Mouse (Mus musculus) MEL (cell line): ENCODE measurements at regions not wholly inside any gene's neighbourhood (a gene's known extent, or its start where the extent isn't known, plus 50 kb on each side); places are given as distances from the start of the nearest gene placed in this dataset.

Experiments used
- DNase-seq: peaks from one replicate; pipeline ENCODE4 v3.0.0; 2011; ENCODE audit warnings: low read depth, low spot score
- H3K27ac ChIP-seq: 2 replicates; pipeline ENCODE4 v1.5.1; 2012; ENCODE audit warnings: low read depth, mild to moderate bottlenecking, control low read depth, low read length, moderate library complexity; ENCODE audit not compliant: control insufficient read depth
- H3K27me3 ChIP-seq, 2 experiments: fragments of 150-350 bp in 1 of 2; sonication (generic) in 1 of 2; 2 replicates each; pipeline ENCODE4 v1.6.1; 2012; ENCODE audit warnings: low read length in 2 of 2, mild to moderate bottlenecking in 2 of 2, improper control_type of control experiment in 1 of 2, moderate library complexity in 1 of 2; ENCODE audit not compliant: insufficient read depth in 2 of 2, control insufficient read depth in 1 of 2
- H3K36me3 ChIP-seq, 2 experiments: 2 replicates each; pipeline ENCODE4 v1.6.1; 2012 to 2014; ENCODE audit warnings: low read length in 2 of 2, improper control_type of control experiment in 1 of 2, inconsistent platforms in 1 of 2, mild to moderate bottlenecking in 1 of 2; ENCODE audit not compliant: insufficient read depth in 2 of 2, control insufficient read depth in 1 of 2
- H3K4me1 ChIP-seq, 2 experiments: fragments of 150-350 bp in 1 of 2; sonication (generic) in 1 of 2; 2 replicates each; pipeline ENCODE4 v1.6.1; 2012; ENCODE audit warnings: low read length in 2 of 2, improper control_type of control experiment in 1 of 2, mild to moderate bottlenecking in 1 of 2; ENCODE audit not compliant: insufficient read depth in 2 of 2, control insufficient read depth in 1 of 2
- H3K4me3 ChIP-seq, 2 experiments: fragments of 150-350 bp in 1 of 2; sonication (generic) in 1 of 2; 2 replicates each; pipeline ENCODE4 v1.5.1; 2012; ENCODE audit warnings: low read depth in 2 of 2, low read length in 2 of 2, mild to moderate bottlenecking in 2 of 2, moderate library complexity in 2 of 2, control low read depth in 1 of 2, improper control_type of control experiment in 1 of 2; ENCODE audit not compliant: control insufficient read depth in 1 of 2, insufficient read depth in 1 of 2
- H3K79me2 ChIP-seq: 2 replicates; pipeline ENCODE4 v1.6.1; 2012; ENCODE audit warnings: mild to moderate bottlenecking, low read length, moderate library complexity; ENCODE audit not compliant: control insufficient read depth, poor library complexity, insufficient read depth
- H3K9ac ChIP-seq: 2 replicates; pipeline ENCODE4 v1.6.1; 2012; ENCODE audit warnings: low read depth, mild to moderate bottlenecking, control low read depth, low read length, moderate library complexity; ENCODE audit not compliant: control insufficient read depth, poor library complexity, severe bottlenecking
- H3K9me3 ChIP-seq: fragments of 150-350 bp; sonication (generic); replicated peaks from 2 replicates; pipeline ENCODE4 v1.6.1; 2012; ENCODE audit warnings: mild to moderate bottlenecking, low read length, improper control_type of control experiment, moderate library complexity; ENCODE audit not compliant: insufficient read depth
- EP300 ChIP-seq, 2 experiments: IDR thresholded peaks; 2 replicates each; pipeline ENCODE4 v1.6.1; 2011; ENCODE audit warnings: improper control_type of control experiment in 2 of 2, low read length in 2 of 2, low read depth in 1 of 2, mild to moderate bottlenecking in 1 of 2
- ETS1 ChIP-seq: IDR thresholded peaks from 2 replicates; pipeline ENCODE4 v1.6.1; 2012; ENCODE audit warnings: low read depth, mild to moderate bottlenecking, inconsistent platforms, low read length, improper control_type of control experiment, moderate library complexity
- GABPA ChIP-seq: IDR thresholded peaks from 2 replicates; pipeline ENCODE4 v1.6.1; 2012; ENCODE audit warnings: low read depth, mild to moderate bottlenecking, inconsistent platforms, low read length, improper control_type of control experiment, moderate library complexity
- JUND ChIP-seq: IDR thresholded peaks from 2 replicates; pipeline ENCODE4 v1.6.1; 2011; ENCODE audit warnings: low read depth, mild to moderate bottlenecking, improper control_type of control experiment, low read length
- KAT2A ChIP-seq: conservative IDR thresholded peaks from 2 replicates; pipeline ENCODE4 v1.6.1; 2012; ENCODE audit warnings: low read depth, low read length, improper control_type of control experiment, inconsistent platforms
- MAFK ChIP-seq: IDR thresholded peaks from 2 replicates; pipeline ENCODE4 v1.6.1; 2011; ENCODE audit warnings: low read depth, mild to moderate bottlenecking, low read length, improper control_type of control experiment, borderline replicate concordance
- MEF2A ChIP-seq: IDR thresholded peaks from 2 replicates; pipeline ENCODE4 v1.6.1; 2014; ENCODE audit warnings: low read depth, mild to moderate bottlenecking, inconsistent platforms, low read length, improper control_type of control experiment; ENCODE audit not compliant: poor library complexity, insufficient replicate concordance, severe bottlenecking; ENCODE audit errors: extremely low read depth
- MXI1 ChIP-seq: IDR thresholded peaks from 2 replicates; pipeline ENCODE4 v1.6.1; 2011; ENCODE audit warnings: mild to moderate bottlenecking, low read depth, low read length, improper control_type of control experiment
- MYC ChIP-seq: IDR thresholded peaks from 2 replicates; pipeline ENCODE4 v1.6.1; 2011; ENCODE audit warnings: low read depth, mild to moderate bottlenecking, low read length, improper control_type of control experiment, moderate library complexity
- NRF1 ChIP-seq: IDR thresholded peaks from 2 replicates; pipeline ENCODE4 v1.6.1; 2014; ENCODE audit warnings: low read depth, mild to moderate bottlenecking, inconsistent platforms, low read length, improper control_type of control experiment, moderate library complexity; ENCODE audit not compliant: poor library complexity, insufficient read depth, severe bottlenecking
- POLR2A ChIP-seq, 2 experiments: IDR thresholded peaks; 2 replicates each; pipeline ENCODE4 v1.6.1; 2011 to 2012; ENCODE audit warnings: low read length in 2 of 2, mild to moderate bottlenecking in 2 of 2, control low read depth in 1 of 2, improper control_type of control experiment in 1 of 2, low read depth in 1 of 2, moderate library complexity in 1 of 2; ENCODE audit not compliant: control insufficient read depth in 1 of 2, insufficient read depth in 1 of 2, poor library complexity in 1 of 2
- TCF12 ChIP-seq: IDR thresholded peaks from 2 replicates; pipeline ENCODE4 v1.6.1; 2014; ENCODE audit warnings: low read depth, mild to moderate bottlenecking, inconsistent platforms, low read length, improper control_type of control experiment, moderate library complexity
- UBTF ChIP-seq: IDR thresholded peaks from 2 replicates; pipeline ENCODE4 v1.6.1; 2012; ENCODE audit warnings: low read depth, mild to moderate bottlenecking, inconsistent platforms, low read length, improper control_type of control experiment, moderate library complexity, borderline replicate concordance; ENCODE audit not compliant: insufficient read depth
- USF1 ChIP-seq: IDR thresholded peaks from 2 replicates; pipeline ENCODE4 v1.6.1; 2014; ENCODE audit warnings: low read depth, mild to moderate bottlenecking, inconsistent platforms, low read length, improper control_type of control experiment, moderate library complexity
- ZC3H11A ChIP-seq: IDR thresholded peaks from 2 replicates; pipeline ENCODE4 v1.6.1; 2012; ENCODE audit warnings: low read depth, mild to moderate bottlenecking, inconsistent platforms, low read length, improper control_type of control experiment

DNA sequence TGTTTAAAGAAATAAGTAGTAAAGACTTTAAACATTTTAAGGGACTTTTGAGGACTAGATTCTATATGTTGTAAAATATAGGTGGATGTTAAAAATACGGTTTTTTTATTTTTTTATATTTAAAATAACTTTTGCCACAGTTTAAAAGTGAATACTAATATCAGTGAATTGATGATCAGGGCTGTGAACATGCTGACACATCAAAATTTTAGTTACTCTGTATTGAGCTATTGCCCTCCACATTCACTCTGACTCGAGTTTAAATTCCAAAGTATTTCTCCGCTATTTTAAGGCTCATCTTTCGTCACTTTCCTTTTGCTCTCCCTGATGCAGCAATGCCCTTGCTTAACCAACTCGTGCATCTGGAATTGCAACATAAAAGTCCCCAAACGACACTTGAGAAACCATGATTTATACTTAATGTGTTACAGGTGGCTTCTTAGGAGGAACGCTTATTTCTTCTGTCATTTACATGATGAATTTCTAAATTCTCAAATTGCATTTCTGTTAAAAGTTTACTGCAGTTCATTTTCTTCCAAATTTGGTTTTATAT is 58.7 kb upstream of the 4930522H14Rik start:
- Histone ChIP-seq H3K4me3 (no peak overlapping the region), H3K9me3 (no peaks in the 10 kb centered on the region), H3K27me3 (peaks cover 0 to 4% of the 10 kb centered on the region in 2 experiments; a peak in 2 of 4 replicates), H3K27ac (no peak overlapping the region), H3K36me3 (no peaks in the 10 kb centered on the region), H3K9ac (no peak overlapping the region), H3K4me1 (no peaks in the 10 kb centered on the region; a peak in 1 of 4 replicates), H3K79me2 (no peaks in the 10 kb centered on the region)
- no peak for TF ChIP-seq JUND
- no peak for TF ChIP-seq TCF12
- no peak for TF ChIP-seq USF1
- no peak for TF ChIP-seq KAT2A
- TF ChIP-seq ETS1 = no peak
- TF ChIP-seq ZC3H11A = no peak
- TF ChIP-seq MAFK = 0 out of 2 replicates have a peak, but pooled peaks have one; percentile 10
- DNase-seq = no peak

DNA sequence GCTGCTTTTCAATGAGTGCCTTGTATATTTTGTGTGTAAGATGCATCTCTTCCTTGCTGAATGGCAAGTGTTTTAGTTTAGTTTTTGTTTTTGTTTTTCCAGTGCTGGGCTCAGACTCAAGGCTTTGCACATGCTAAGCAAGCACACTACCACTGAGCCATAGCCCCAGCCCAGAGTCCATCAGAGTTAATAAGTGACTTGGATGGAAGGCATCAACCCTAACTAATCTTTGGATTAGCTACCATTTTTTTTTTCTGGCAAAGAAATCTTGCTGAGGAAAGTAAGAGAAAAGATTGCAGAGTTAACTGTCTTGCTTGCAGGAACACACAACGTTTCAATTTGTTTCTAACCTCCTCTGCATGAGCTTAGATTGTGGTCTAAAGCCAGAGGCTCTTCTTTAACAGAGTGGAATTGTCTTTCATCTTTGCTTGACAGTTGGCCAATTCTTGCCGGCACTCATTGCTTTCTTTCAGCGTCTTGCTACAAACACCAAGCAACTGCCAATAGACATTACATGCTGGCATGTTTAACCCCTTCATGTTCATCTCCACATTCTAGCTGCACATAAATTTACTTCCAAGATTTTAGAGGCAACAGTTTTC is 52.2 kb upstream of the 4930522H14Rik start:
- Histone ChIP-seq H3K27me3 (peaks cover 0 to 6% of the 10 kb centered on the region in 2 experiments; a peak in 2 of 4 replicates), H3K9ac (no peak overlapping the region), H3K9me3 (no peaks in the 10 kb centered on the region), H3K27ac (no peak overlapping the region), H3K4me3 (no peak overlapping the region), H3K4me1 (no peaks in the 10 kb centered on the region), H3K79me2 (no peaks in the 10 kb centered on the region), H3K36me3 (no peaks in the 10 kb centered on the region)
- no peak for TF ChIP-seq MXI1
- no peak for DNase-seq

GRCm38 (mm10) chr4:109582523-109582922 is 51.4 kb upstream of the 4930522H14Rik start:
- no peaks in the 10 kb centered on the region for H3K79me2 ChIP-seq
- H3K4me3 ChIP-seq = no peak overlapping the region
- H3K4me1 ChIP-seq = no peaks in the 10 kb centered on the region
- no peaks in the 10 kb centered on the region for H3K36me3 ChIP-seq
- no peak for TF ChIP-seq UBTF
- TF ChIP-seq NRF1 = no peak
- TF ChIP-seq POLR2A (IDR thresholded peaks at IDR 0.05; ENCODE audit: control insufficient read depth in 1 of 2, insufficient read depth in 1 of 2, low read depth in 1 of 2, low read length in 2 of 2, poor library complexity in 1 of 2) = no peak
- TF ChIP-seq EP300 (IDR thresholded peaks at IDR 0.05; ENCODE audit: low read depth in 1 of 2, low read length in 2 of 2) = no peak
- TF ChIP-seq MEF2A = no peak
- no peak for TF ChIP-seq MYC
- TF ChIP-seq ETS1 = no peak
- TF ChIP-seq TCF12 = no peak
- no peak for TF ChIP-seq GABPA
- TF ChIP-seq, all 39 proteins: peak for 0
- no peak overlapping the region for H3K27ac ChIP-seq
- no peak overlapping the region for H3K9ac ChIP-seq
- H3K27me3 ChIP-seq = peaks cover 0 to 2% of the 10 kb centered on the region in 2 experiments; a peak in 2 of 4 replicates
- peak; percentile 5 for DNase-seq
- H3K9me3 ChIP-seq = no peaks in the 10 kb centered on the region
